8 mouse cellular contexts compared by ENCODE assay signal in genomic region chr7:100663190-100663589, GRCm38 (mm10). TPM values are rescaled to one million over a fixed set of nuclear protein-coding genes. Genes with fewer than 3 reads are reported as not detected.
DNase-seq lines count a peak whose midpoint lies in the region; ATAC-seq and TF ChIP-seq lines count a peak whose summit lies in the region.

No protein-coding gene starts in this region.

- no peak for TF ChIP-seq EP300 in lung, postnatal 0 days (IDR thresholded peaks at IDR 0.05)

- 0 out of 2 replicates have a peak, but pooled peaks cover 2% of the 10 kb centered on the region for H3K4me1 ChIP-seq in hindbrain, embryonic 11.5 days (replicated peaks; ENCODE audit: control insufficient read depth, insufficient read depth, low read length)
- no peaks in the 10 kb centered on the region for H3K4me1 ChIP-seq in lung, postnatal 0 days (ENCODE audit: insufficient read depth, low read depth, low read length)

- 3% methylated on average over 13 of the region's 13 CpGs for WGBS in hindbrain, embryonic 11.5 days
- 2% methylated on average over 13 of the region's 13 CpGs for WGBS in lung, postnatal 0 days

- peak; percentile 99 for TF ChIP-seq CTCF in lung, postnatal 0 days (IDR thresholded peaks at IDR 0.05)

- no peak overlapping the region for H3K9ac ChIP-seq in hindbrain, embryonic 11.5 days (ENCODE audit: low read depth, low read length)
- H3K9ac ChIP-seq in lung, postnatal 0 days (replicated peaks; ENCODE audit: low read depth), result no peak overlapping the region

- H3K4me3 ChIP-seq in hindbrain, embryonic 11.5 days (ENCODE audit: low read depth, low read length), result no peak overlapping the region
- H3K4me3 ChIP-seq in lung, postnatal 0 days (ENCODE audit: low read depth, low read length), result no peak overlapping the region

- peak; percentile 75 for DNase-seq in MEL-GATA-1-ER (ENCODE audit: extremely low read depth, low read depth)
- peak; percentile 89 for DNase-seq in cerebellum, adult 9-10 months
- DNase-seq in frontal cortex, adult 2 months (ENCODE audit: extremely low spot score in 1 of 2, low spot score in 1 of 2), result peak; percentile 85 to 96
- DNase-seq in hindbrain, embryonic 11.5 days (ENCODE audit: low spot score), result peak; percentile 93
- DNase-seq in layer of hippocampus, adult 9-11 months, result peak; percentile 90
- DNase-seq in lung, postnatal 0 days (ENCODE audit: low spot score), result peak; percentile 96
- DNase-seq in ovary, postnatal 14 days (ENCODE audit: low spot score), result peak; percentile 77
- peak; percentile 64 to 73 for DNase-seq in thymus, postnatal 10 days (ENCODE audit: low spot score in 2 of 2)

- H3K4me2 ChIP-seq in hindbrain, embryonic 11.5 days (replicated peaks; ENCODE audit: low read depth, low read length), result no peak overlapping the region
- peak overlapping the region; percentile 27; the same call in 1 of the 2 replicates for H3K4me2 ChIP-seq in lung, postnatal 0 days (replicated peaks; ENCODE audit: low read depth, low read length)

- no peaks in the 10 kb centered on the region for H3K9me3 ChIP-seq in hindbrain, embryonic 11.5 days (ENCODE audit: control insufficient read depth, low read length)
- H3K9me3 ChIP-seq in lung, postnatal 0 days (ENCODE audit: low read length), result no peaks in the 10 kb centered on the region

- ATAC-seq in hindbrain, embryonic 11.5 days (ENCODE audit: low FRiP score), result peak; percentile 86
- ATAC-seq in lung, postnatal 0 days, result peak; percentile 86

- no peaks in the 10 kb centered on the region for H3K27me3 ChIP-seq in hindbrain, embryonic 11.5 days (ENCODE audit: control insufficient read depth, insufficient read depth, low read length)
- H3K27me3 ChIP-seq in lung, postnatal 0 days (replicated peaks; ENCODE audit: insufficient read depth, low read length), result no peaks in the 10 kb centered on the region

- no peaks in the 10 kb centered on the region for H3K36me3 ChIP-seq in hindbrain, embryonic 11.5 days (ENCODE audit: control insufficient read depth, insufficient read depth, low read length)
- no peaks in the 10 kb centered on the region for H3K36me3 ChIP-seq in lung, postnatal 0 days (ENCODE audit: insufficient read depth, low read length)

- H3K27ac ChIP-seq in hindbrain, embryonic 11.5 days (ENCODE audit: low read depth, low read length), result no peak overlapping the region
- H3K27ac ChIP-seq in lung, postnatal 0 days (ENCODE audit: low read length), result no peak overlapping the region

RNA-seq across cellular contexts. Expression of gene Plekhb1, which starts 1.0 kb away (rescaled TPM):
- polyA plus RNA-seq in frontal cortex, adult 2 months (2012; rRNA removed), result 397 and 493 TPM in 2 replicates
- polyA plus RNA-seq in hindbrain, embryonic 11.5 days (2014; fragmentation: Nextera tagmentation; extraction: Ambion mirVana), result 8.3 and 10.7 TPM in 2 replicates
- polyA plus RNA-seq in lung, postnatal 0 days (2015; fragmentation: Nextera tagmentation; extraction: Ambion mirVana), result 44.4 and 46.0 TPM in 2 replicates

RNA-seq across cellular contexts. Expression of gene Fam168a, which starts 43.2 kb away (rescaled TPM):
- polyA plus RNA-seq in frontal cortex, adult 2 months (2012; rRNA removed), result 105 and 108 TPM in 2 replicates
- 36.8 and 48.4 TPM in 2 replicates for polyA plus RNA-seq in hindbrain, embryonic 11.5 days (2014; fragmentation: Nextera tagmentation; extraction: Ambion mirVana)
- polyA plus RNA-seq in lung, postnatal 0 days (2015; fragmentation: Nextera tagmentation; extraction: Ambion mirVana), result 28.2 and 35.8 TPM in 2 replicates

RNA-seq across cellular contexts. Expression of gene Mrpl48, which starts 55.1 kb away (rescaled TPM):
- 63.8 and 76.5 TPM in 2 replicates for polyA plus RNA-seq in frontal cortex, adult 2 months (2012; rRNA removed)
- polyA plus RNA-seq in hindbrain, embryonic 11.5 days (2014; fragmentation: Nextera tagmentation; extraction: Ambion mirVana), result 62.9 and 73.1 TPM in 2 replicates
- 76.0 and 77.5 TPM in 2 replicates for polyA plus RNA-seq in lung, postnatal 0 days (2015; fragmentation: Nextera tagmentation; extraction: Ambion mirVana)

RNA-seq across cellular contexts. Expression of gene Rab6a, which starts 56.0 kb away (rescaled TPM):
- polyA plus RNA-seq in frontal cortex, adult 2 months (2012; rRNA removed), result 212 and 257 TPM in 2 replicates
- polyA plus RNA-seq in hindbrain, embryonic 11.5 days (2014; fragmentation: Nextera tagmentation; extraction: Ambion mirVana), result 192 and 212 TPM in 2 replicates
- 76.8 and 88.2 TPM in 2 replicates for polyA plus RNA-seq in lung, postnatal 0 days (2015; fragmentation: Nextera tagmentation; extraction: Ambion mirVana)
